12 mouse cellular contexts compared by ENCODE assay signal in the genomic region with DNA sequence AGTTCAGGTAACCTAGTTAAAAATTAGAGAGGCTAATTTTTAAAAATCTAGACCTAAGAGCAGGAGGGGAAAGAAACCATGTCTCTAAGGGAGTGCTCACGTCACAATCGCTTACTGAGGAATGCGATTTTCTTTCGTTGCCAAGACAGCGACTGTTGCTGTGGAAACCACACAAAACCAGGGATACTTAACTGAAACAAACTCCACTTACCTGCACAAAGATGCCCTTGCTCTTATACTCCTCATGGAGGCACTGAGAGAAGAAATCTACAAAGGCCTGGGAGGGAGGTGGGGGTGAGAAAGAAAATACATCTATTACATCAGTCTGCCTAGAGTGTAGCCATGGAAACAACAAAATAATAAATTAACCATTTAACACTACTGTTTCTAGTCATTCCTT. TPM values are rescaled to one million over a fixed set of nuclear protein-coding genes. Genes with fewer than 3 reads are reported as not detected.
A peak's percentile ranks its signal among the peaks of the same experiment; 100 is the strongest.
DNase-seq lines count a peak whose midpoint lies in the region; ATAC-seq lines count a peak whose summit lies in the region.
"Had no signal": no experiment of that assay in that cellular context is flagged by ENCODE, and none has a peak within 500 bp of the region (broad histone marks: within the 10 kb centered on the region; RNA-seq: fewer than 3 reads in every experiment).

No protein-coding gene starts in this region.

- H3K9me3 ChIP-seq in neural tube, embryonic 11.5 days (ENCODE audit: control insufficient read depth, low read length): no peaks in the 10 kb centered on the region
- H3K9me3 ChIP-seq in forebrain, embryonic 10.5 days: no peaks in the 10 kb centered on the region
- H3K9me3 ChIP-seq: G1E; heart, embryonic 13.5 days; liver, embryonic 15.5 days had no signal

- no peak overlapping the region for H3K9ac ChIP-seq in neural tube, embryonic 11.5 days (ENCODE audit: low read length)
- H3K9ac ChIP-seq: heart, embryonic 13.5 days; liver, embryonic 15.5 days had no signal

- H3K27me3 ChIP-seq in neural tube, embryonic 11.5 days (ENCODE audit: control insufficient read depth, insufficient read depth, low read length): no peaks in the 10 kb centered on the region
- H3K27me3 ChIP-seq in forebrain, embryonic 10.5 days (ENCODE audit: poor library complexity, severe bottlenecking): no peaks in the 10 kb centered on the region
- H3K27me3 ChIP-seq: heart, embryonic 13.5 days; liver, embryonic 15.5 days had no signal

- H3K4me1 ChIP-seq in neural tube, embryonic 11.5 days (ENCODE audit: control insufficient read depth, insufficient read depth, low read length): no peaks in the 10 kb centered on the region
- H3K4me1 ChIP-seq in forebrain, embryonic 10.5 days: peaks cover 31% of the 10 kb centered on the region
- H3K4me1 ChIP-seq: liver, embryonic 15.5 days had no signal

- no peak for ATAC-seq in neural tube, embryonic 11.5 days (ENCODE audit: insufficient read depth, low FRiP score, low TSS enrichment)

- H3K4me3 ChIP-seq in neural tube, embryonic 11.5 days (ENCODE audit: low read depth, low read length): no peak overlapping the region
- H3K4me3 ChIP-seq in forebrain, embryonic 10.5 days: no peak overlapping the region
- H3K4me3 ChIP-seq: heart, embryonic 13.5 days; liver, embryonic 15.5 days had no signal

- DNase-seq in neural tube, embryonic 11.5 days (ENCODE audit: low spot score): peak; percentile 21
- no peak for DNase-seq in neural tube, embryonic 10.5 days (ENCODE audit: extremely low spot score, low spot score)
- DNase-seq in forebrain, embryonic 10.5 days (ENCODE audit: extremely low spot score, low spot score): peak; percentile 46
- peak; percentile 20 to 35 for DNase-seq in layer of hippocampus, postnatal 36 days
- peak; percentile 25 for DNase-seq in right cerebral cortex, postnatal 4 days
- DNase-seq in heart, postnatal 4 days: no peak
- no peak for DNase-seq in cerebellum, adult 9-11 months
- DNase-seq in kidney, adult 8-10 months: no peak

- no peak overlapping the region for H3K4me2 ChIP-seq in neural tube, embryonic 11.5 days (ENCODE audit: low read depth)
- H3K4me2 ChIP-seq: heart, embryonic 13.5 days; liver, embryonic 15.5 days had no signal

- WGBS in neural tube, embryonic 11.5 days: 70% methylated on average over 5 of the region's 5 CpGs
- 60% methylated on average over 5 of the region's 5 CpGs for WGBS in forebrain, embryonic 10.5 days

- no peak overlapping the region for H3K27ac ChIP-seq in neural tube, embryonic 11.5 days (ENCODE audit: low read depth, low read length)
- H3K27ac ChIP-seq in forebrain, embryonic 10.5 days: no peak overlapping the region
- H3K27ac ChIP-seq: kidney, postnatal 0 days; liver, embryonic 15.5 days had no signal

- peaks cover 6% of the 10 kb centered on the region for H3K36me3 ChIP-seq in neural tube, embryonic 11.5 days (ENCODE audit: control insufficient read depth, insufficient read depth, low read length)
- H3K36me3 ChIP-seq in forebrain, embryonic 10.5 days (replicated peaks): peaks cover 35% of the 10 kb centered on the region

RNA-seq across cellular contexts. Expression of a gene that starts 33.1 kb away (rescaled TPM):
- polyA plus RNA-seq in neural tube, embryonic 11.5 days (2014; fragmentation: Nextera tagmentation; extraction: Ambion mirVana): 46.6 and 47.8 TPM in 2 replicates
- 48.8 and 49.5 TPM in 2 replicates for polyA plus RNA-seq in forebrain, embryonic 10.5 days (2016; fragmentation: Nextera tagmentation; extraction: Ambion mirVana)
- total RNA-seq in layer of hippocampus, postnatal 36 days (2021): 10 to 100 TPM; 21.5 to 29.7 TPM
- total RNA-seq in heart, postnatal 4 days (2021): 10 to 100 TPM; 72.4 to 82.2 TPM

RNA-seq across cellular contexts. Expression of a gene that starts 47.5 kb away (rescaled TPM):
- not detected in 2 replicates for polyA plus RNA-seq in neural tube, embryonic 11.5 days (2014; fragmentation: Nextera tagmentation; extraction: Ambion mirVana)
- not detected in 2 replicates for polyA plus RNA-seq in forebrain, embryonic 10.5 days (2016; fragmentation: Nextera tagmentation; extraction: Ambion mirVana)
- total RNA-seq in layer of hippocampus, postnatal 36 days (2021): not detected
- total RNA-seq in heart, postnatal 4 days (2021): 1 to 10 TPM in 1 of 2 experiments, not detected in 1; 1.8 TPM
- total RNA-seq: G1E had no signal
- polyA plus RNA-seq: G1E; heart, embryonic 13.5 days; kidney, postnatal 0 days; liver, embryonic 15.5 days had no signal

Comparison
In these comparisons a context has a peak if more than half of its experiments do, and no peak if none do; other contexts are left out.
1. DNase-seq: peak in neural tube, embryonic 11.5 days (single experiment), forebrain, embryonic 10.5 days (single experiment), layer of hippocampus, postnatal 36 days (2 of 2) and right cerebral cortex, postnatal 4 days (single experiment); none in neural tube, embryonic 10.5 days (single experiment), heart, postnatal 4 days (single experiment), cerebellum, adult 9-11 months (single experiment) and kidney, adult 8-10 months (0 of 2).